Mouse (Mus musculus): ENCODE data around the gene Numb. TPM values are rescaled to one million over a fixed set of nuclear protein-coding genes. Genes with fewer than 3 reads are reported as not detected.

The Numb gene
- polyA plus RNA-seq, 1 experiment = 24.5 TPM

DNA sequence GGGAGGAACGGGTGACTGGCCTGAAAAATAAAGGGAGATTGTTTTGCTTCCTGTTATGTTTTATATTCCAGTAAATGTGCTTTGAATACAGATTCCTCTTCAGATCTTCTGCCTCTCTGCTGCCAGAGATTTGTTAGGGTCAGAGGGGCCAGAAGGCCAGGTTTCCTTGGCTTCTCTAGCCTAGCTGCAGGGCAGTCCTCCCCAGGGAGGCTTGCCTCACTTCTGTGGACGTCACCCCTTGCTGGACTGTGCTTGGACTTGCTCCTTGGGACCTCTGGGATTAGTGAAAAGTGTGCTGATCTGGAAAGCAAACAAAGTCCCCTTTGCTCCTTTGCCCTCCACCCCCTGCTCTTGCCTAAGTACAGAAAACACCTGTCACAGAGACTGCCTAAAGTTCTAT is 126.7 kb downstream of the Numb start:
- Histone ChIP-seq H3K27me3 (ENCODE audit: control insufficient read depth, insufficient read depth, low read length) (no peaks in the 10 kb centered on the region), H3K4me3 (ENCODE audit: control insufficient read depth, low read depth, low read length) (no peak overlapping the region), H3K36me3 (ENCODE audit: control insufficient read depth, insufficient read depth, low read length) (peaks cover 5% of the 10 kb centered on the region; the same call in 1 of the 2 replicates), H3K27ac (ENCODE audit: control insufficient read depth, insufficient read depth, low read depth, low read length) (no peak overlapping the region), H3K4me1 (ENCODE audit: control insufficient read depth, insufficient read depth, low read length) (no peaks in the 10 kb centered on the region)
- TF ChIP-seq POLR2A (IDR thresholded peaks at IDR 0.05; ENCODE audit: control insufficient read depth, low read depth, low read length) (no peak), CTCF (IDR thresholded peaks at IDR 0.05; ENCODE audit: control insufficient read depth, insufficient read depth, insufficient replicate concordance, low read depth, low read length) (no peak)

- no peak for TF ChIP-seq POLR2A (IDR thresholded peaks at IDR 0.05; ENCODE audit: control insufficient read depth, low read depth, low read length)
- TF ChIP-seq CTCF (IDR thresholded peaks at IDR 0.05; ENCODE audit: control insufficient read depth, insufficient read depth, insufficient replicate concordance, low read depth, low read length) = no peak
- peaks cover 3% of the 10 kb centered on the region; the same call in 1 of the 2 replicates for H3K36me3 ChIP-seq (ENCODE audit: control insufficient read depth, insufficient read depth, low read length)
- H3K4me3 ChIP-seq (ENCODE audit: control insufficient read depth, low read depth, low read length) = no peak overlapping the region
- no peaks in the 10 kb centered on the region for H3K4me1 ChIP-seq (ENCODE audit: control insufficient read depth, insufficient read depth, low read length)
- no peaks in the 10 kb centered on the region for H3K27me3 ChIP-seq (ENCODE audit: control insufficient read depth, insufficient read depth, low read length)
- no peak overlapping the region for H3K27ac ChIP-seq (ENCODE audit: control insufficient read depth, insufficient read depth, low read depth, low read length)
Observed at GRCm38 (mm10) chr12:83792706-83793410, 128.9 kb downstream of the Numb start.

DNA sequence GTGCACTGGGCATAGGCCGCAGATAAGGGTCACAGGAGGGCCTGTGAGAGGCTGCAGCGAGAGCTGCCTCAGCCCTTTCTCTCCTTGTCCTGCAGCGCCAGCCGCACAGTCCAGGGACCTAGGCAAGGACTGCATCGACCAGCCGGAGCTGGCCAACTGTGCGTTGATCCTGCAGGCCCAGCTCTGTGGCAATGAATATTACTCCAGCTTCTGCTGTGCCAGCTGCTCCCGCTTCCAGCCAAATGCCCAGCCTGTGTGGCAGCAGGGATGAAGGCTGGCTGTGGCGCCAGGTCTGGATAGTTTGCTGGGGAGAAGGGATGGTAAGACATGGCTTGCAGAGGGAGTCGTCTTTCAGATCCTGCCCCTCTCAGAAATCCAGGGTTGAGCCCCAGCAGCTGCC is 130.0 kb downstream of the Numb start:
- H3K36me3 ChIP-seq (ENCODE audit: control insufficient read depth, insufficient read depth, low read length) = peaks cover 3% of the 10 kb centered on the region; the same call in 1 of the 2 replicates
- H3K27ac ChIP-seq (ENCODE audit: control insufficient read depth, insufficient read depth, low read depth, low read length) = no peak overlapping the region
- H3K4me3 ChIP-seq (ENCODE audit: control insufficient read depth, low read depth, low read length) = no peak overlapping the region
- no peak for TF ChIP-seq POLR2A (IDR thresholded peaks at IDR 0.05; ENCODE audit: control insufficient read depth, low read depth, low read length)
- no peak for TF ChIP-seq CTCF (IDR thresholded peaks at IDR 0.05; ENCODE audit: control insufficient read depth, insufficient read depth, insufficient replicate concordance, low read depth, low read length)
- H3K27me3 ChIP-seq (ENCODE audit: control insufficient read depth, insufficient read depth, low read length) = no peaks in the 10 kb centered on the region
- H3K4me1 ChIP-seq (ENCODE audit: control insufficient read depth, insufficient read depth, low read length) = no peaks in the 10 kb centered on the region

- no peaks in the 10 kb centered on the region for H3K4me1 ChIP-seq (ENCODE audit: control insufficient read depth, insufficient read depth, low read length)
- peaks cover 2% of the 10 kb centered on the region; the same call in 1 of the 2 replicates for H3K36me3 ChIP-seq (ENCODE audit: control insufficient read depth, insufficient read depth, low read length)
- no peak for TF ChIP-seq POLR2A (IDR thresholded peaks at IDR 0.05; ENCODE audit: control insufficient read depth, low read depth, low read length)
- TF ChIP-seq CTCF (IDR thresholded peaks at IDR 0.05; ENCODE audit: control insufficient read depth, insufficient read depth, insufficient replicate concordance, low read depth, low read length) = no peak
- no peak overlapping the region for H3K4me3 ChIP-seq (ENCODE audit: control insufficient read depth, low read depth, low read length)
- H3K27ac ChIP-seq (ENCODE audit: control insufficient read depth, insufficient read depth, low read depth, low read length) = no peak overlapping the region
- H3K27me3 ChIP-seq (ENCODE audit: control insufficient read depth, insufficient read depth, low read length) = no peaks in the 10 kb centered on the region
Observed at GRCm38 (mm10) chr12:83790749-83791148, 131.0 kb downstream of the Numb start.

- Histone ChIP-seq H3K36me3 (ENCODE audit: control insufficient read depth, insufficient read depth, low read length) (no peaks in the 10 kb centered on the region; the same call in 1 of the 2 replicates), H3K4me1 (ENCODE audit: control insufficient read depth, insufficient read depth, low read length) (no peaks in the 10 kb centered on the region), H3K27me3 (ENCODE audit: control insufficient read depth, insufficient read depth, low read length) (no peaks in the 10 kb centered on the region), H3K4me3 (ENCODE audit: control insufficient read depth, low read depth, low read length) (no peak overlapping the region), H3K27ac (ENCODE audit: control insufficient read depth, insufficient read depth, low read depth, low read length) (no peak overlapping the region)
- TF ChIP-seq POLR2A (IDR thresholded peaks at IDR 0.05; ENCODE audit: control insufficient read depth, low read depth, low read length) = no peak
- no peak for TF ChIP-seq CTCF (IDR thresholded peaks at IDR 0.05; ENCODE audit: control insufficient read depth, insufficient read depth, insufficient replicate concordance, low read depth, low read length)
Observed at GRCm38 (mm10) chr12:83789781-83790140, 132.0 kb downstream of the Numb start.

GRCm38 (mm10) chr12:83789051-83789780 is 132.5 kb downstream of the Numb start:
- Histone ChIP-seq H3K4me3 (ENCODE audit: control insufficient read depth, low read depth, low read length) (no peak overlapping the region), H3K36me3 (ENCODE audit: control insufficient read depth, insufficient read depth, low read length) (no peaks in the 10 kb centered on the region; the same call in 1 of the 2 replicates), H3K27me3 (ENCODE audit: control insufficient read depth, insufficient read depth, low read length) (no peaks in the 10 kb centered on the region), H3K4me1 (ENCODE audit: control insufficient read depth, insufficient read depth, low read length) (no peaks in the 10 kb centered on the region), H3K27ac (ENCODE audit: control insufficient read depth, insufficient read depth, low read depth, low read length) (no peak overlapping the region)
- TF ChIP-seq CTCF (IDR thresholded peaks at IDR 0.05; ENCODE audit: control insufficient read depth, insufficient read depth, insufficient replicate concordance, low read depth, low read length) (no peak), POLR2A (IDR thresholded peaks at IDR 0.05; ENCODE audit: control insufficient read depth, low read depth, low read length) (no peak)

- H3K36me3 ChIP-seq (ENCODE audit: control insufficient read depth, insufficient read depth, low read length) = no peaks in the 10 kb centered on the region
- no peak overlapping the region for H3K4me3 ChIP-seq (ENCODE audit: control insufficient read depth, low read depth, low read length)
- no peaks in the 10 kb centered on the region for H3K27me3 ChIP-seq (ENCODE audit: control insufficient read depth, insufficient read depth, low read length)
- no peaks in the 10 kb centered on the region for H3K4me1 ChIP-seq (ENCODE audit: control insufficient read depth, insufficient read depth, low read length)
- TF ChIP-seq POLR2A (IDR thresholded peaks at IDR 0.05; ENCODE audit: control insufficient read depth, low read depth, low read length) (no peak), CTCF (IDR thresholded peaks at IDR 0.05; ENCODE audit: control insufficient read depth, insufficient read depth, insufficient replicate concordance, low read depth, low read length) (no peak)
- no peak overlapping the region for H3K27ac ChIP-seq (ENCODE audit: control insufficient read depth, insufficient read depth, low read depth, low read length)
Observed at GRCm38 (mm10) chr12:83785305-83785704, 136.4 kb downstream of the Numb start.

All from testis, adult 2 months (tissue).